ENCODE assay signal across 9 mouse cellular contexts in genomic region chr1:172391807-172392581, GRCm38 (mm10). TPM values are rescaled to one million over a fixed set of nuclear protein-coding genes. Genes with fewer than 3 reads are reported as not detected.
DNase-seq lines count a peak whose midpoint lies in the region; ATAC-seq and TF ChIP-seq lines count a peak whose summit lies in the region.
"Had no signal": no experiment of that assay in that cellular context is flagged by ENCODE, and none has a peak within 500 bp of the region (broad histone marks: within the 10 kb centered on the region; RNA-seq: fewer than 3 reads in every experiment).

No protein-coding gene starts in this region.

- 0 out of 2 replicates have a peak, but pooled peaks cover 4% of the 10 kb centered on the region for H3K27me3 ChIP-seq in limb, embryonic 11.5 days (ENCODE audit: control insufficient read depth, insufficient read depth, low read length)
- no peaks in the 10 kb centered on the region for H3K27me3 ChIP-seq in stomach, postnatal 0 days (ENCODE audit: control insufficient read depth, insufficient read depth, low read length)

- H3K36me3 ChIP-seq in limb, embryonic 11.5 days (ENCODE audit: control insufficient read depth, insufficient read depth, low read length), result no peaks in the 10 kb centered on the region
- H3K36me3 ChIP-seq in stomach, postnatal 0 days (ENCODE audit: control insufficient read depth, insufficient read depth, low read length), result no peaks in the 10 kb centered on the region

- peak overlapping the region; percentile 32 for H3K4me2 ChIP-seq in limb, embryonic 11.5 days (ENCODE audit: low read depth, severe bottlenecking)
- 0 out of 2 replicates have a peak overlapping the region, but pooled peaks have one; percentile 29 for H3K4me2 ChIP-seq in stomach, postnatal 0 days (replicated peaks; ENCODE audit: low read depth)

- ATAC-seq in frontal cortex, adult (ENCODE audit: low TSS enrichment), result peak; percentile 65; the same call in 1 of the 2 replicates
- ATAC-seq in limb, embryonic 11.5 days (ENCODE audit: insufficient number of reproducible peaks, low FRiP score, low TSS enrichment, low read depth), result no peak
- ATAC-seq in stomach, postnatal 0 days (ENCODE audit: low FRiP score, low TSS enrichment), result no peak
- ATAC-seq in granulocyte monocyte progenitor cell, adult 5-6 weeks (replicated peaks; ENCODE audit: poor library complexity, severe bottlenecking), result no peak

- H3K4me1 ChIP-seq in limb, embryonic 11.5 days (ENCODE audit: control insufficient read depth, insufficient read depth, low read length), result peaks cover 4% of the 10 kb centered on the region; the same call in 1 of the 2 replicates
- no peaks in the 10 kb centered on the region for H3K4me1 ChIP-seq in stomach, postnatal 0 days (replicated peaks; ENCODE audit: control insufficient read depth, insufficient read depth)

- DNase-seq in frontal cortex, adult 2 months (ENCODE audit: extremely low spot score in 1 of 2, low spot score in 1 of 2), result no peak
- peak; percentile 28 for DNase-seq in right cerebral cortex, postnatal 14 days
- no peak for DNase-seq in right cerebral cortex, postnatal 25 days
- DNase-seq in limb, embryonic 11.5 days (ENCODE audit: low spot score), result peak; percentile 45
- peak; percentile 52 for DNase-seq in stomach, postnatal 0 days (ENCODE audit: low spot score)
- no peak for DNase-seq in layer of hippocampus, adult 8-10 months (ENCODE audit: low spot score in 2 of 2)

- WGBS in limb, embryonic 11.5 days, result 17% methylated on average over 20 of the region's 20 CpGs
- WGBS in stomach, postnatal 0 days, result 17% methylated on average over 20 of the region's 20 CpGs

- H3K9ac ChIP-seq in limb, embryonic 11.5 days (ENCODE audit: low read length), result 0 out of 2 replicates have a peak overlapping the region, but pooled peaks have one; percentile 18
- 0 out of 2 replicates have a peak overlapping the region, but pooled peaks have one; percentile 23 for H3K9ac ChIP-seq in stomach, postnatal 0 days (ENCODE audit: low read length)
- H3K9ac ChIP-seq: liver, embryonic 14.5 days had no signal

- H3K4me3 ChIP-seq in limb, embryonic 11.5 days (ENCODE audit: low read depth, low read length), result no peak overlapping the region
- H3K4me3 ChIP-seq in stomach, postnatal 0 days (ENCODE audit: low read depth, low read length), result no peak overlapping the region

- H3K9me3 ChIP-seq in limb, embryonic 11.5 days (ENCODE audit: control insufficient read depth, low read length), result no peaks in the 10 kb centered on the region
- no peaks in the 10 kb centered on the region for H3K9me3 ChIP-seq in stomach, postnatal 0 days (ENCODE audit: control insufficient read depth, low read length)

- no peak for TF ChIP-seq CTCF in stomach, postnatal 0 days (IDR thresholded peaks at IDR 0.05; ENCODE audit: low read depth)

- TF ChIP-seq EP300 in stomach, postnatal 0 days (optimal IDR thresholded peaks at IDR 0.05), result no peak

- H3K27ac ChIP-seq in limb, embryonic 11.5 days (replicated peaks; ENCODE audit: low read depth, low read length), result no peak overlapping the region
- H3K27ac ChIP-seq in stomach, postnatal 0 days (replicated peaks), result no peak overlapping the region
- H3K27ac ChIP-seq: liver, embryonic 14.5 days had no signal

RNA-seq across cellular contexts. Expression of gene Pigm, which starts 15.6 kb away (rescaled TPM):
- polyA plus RNA-seq in frontal cortex, adult 2 months (2012; rRNA removed), result 6.6 and 7.2 TPM in 2 replicates
- 12.4 and 12.6 TPM in 2 replicates for polyA plus RNA-seq in limb, embryonic 11.5 days (2014; fragmentation: Nextera tagmentation; extraction: Ambion mirVana)
- polyA plus RNA-seq in stomach, postnatal 0 days (2015; fragmentation: Nextera tagmentation; extraction: Ambion mirVana), result 3.6 and 3.8 TPM in 2 replicates
- 10.2 and 16.0 TPM in 2 replicates for total RNA-seq in granulocyte monocyte progenitor cell, adult 5-6 weeks (2014; fragmentation: Nextera tagmentation)
- total RNA-seq in granulocyte monocyte progenitor cell, adult 5-6 weeks (2017), result 13.8 and 16.2 TPM in 2 replicates
- total RNA-seq in layer of hippocampus, adult 8-10 months (2022), result 1 to 10 TPM; 8.3 to 9.0 (median 8.7) TPM

RNA-seq across cellular contexts. Expression of gene Kcnj10, which starts 51.0 kb away (rescaled TPM):
- 112 and 122 TPM in 2 replicates for polyA plus RNA-seq in frontal cortex, adult 2 months (2012; rRNA removed)
- 0.07 and 0.11 TPM in 2 replicates for polyA plus RNA-seq in limb, embryonic 11.5 days (2014; fragmentation: Nextera tagmentation; extraction: Ambion mirVana)
- polyA plus RNA-seq in stomach, postnatal 0 days (2015; fragmentation: Nextera tagmentation; extraction: Ambion mirVana), result 0.17 and 0.25 TPM in 2 replicates
- total RNA-seq in granulocyte monocyte progenitor cell, adult 5-6 weeks (2014; fragmentation: Nextera tagmentation), result 0.32 TPM in 1 of 2 replicates, not detected in the other
- 0.46 TPM in 1 of 2 replicates, not detected in the other for total RNA-seq in granulocyte monocyte progenitor cell, adult 5-6 weeks (2017)
- 100 to 1,000 TPM in 2 of 4 experiments, 10 to 100 TPM in 2; 92.2 to 116 (median 100.0) TPM for total RNA-seq in layer of hippocampus, adult 8-10 months (2022)

Comparison
In these comparisons a context has a peak if more than half of its experiments do, and no peak if none do; other contexts are left out.
1. DNase-seq: peak in right cerebral cortex, postnatal 14 days (single experiment), limb, embryonic 11.5 days (single experiment) and stomach, postnatal 0 days (single experiment); none in frontal cortex, adult 2 months (0 of 2), right cerebral cortex, postnatal 25 days (single experiment) and layer of hippocampus, adult 8-10 months (0 of 2).
2. RNA of gene Kcnj10, which starts 51.0 kb away (polyA plus RNA-seq): 112 to 122 TPM in frontal cortex, adult 2 months; 0.17 to 0.25 TPM in stomach, postnatal 0 days and 0.07 to 0.11 TPM in limb, embryonic 11.5 days; every median in the first group is over 10 times any median in the second.